Mouse (Mus musculus): ENCODE results near the gene Cltb. TPM values are rescaled to one million over a fixed set of nuclear protein-coding genes. Genes with fewer than 3 reads are reported as not detected.

Gene Cltb
- 57.0 and 62.0 TPM in 2 replicates for polyA plus RNA-seq (2012; rRNA removed; ENCODE audit: low replicate concordance)

GRCm38 (mm10) chr13:54610972-54611754 is at the start of gene Cltb:
Gene Cltb, minus strand, starts transcription at chr13:54611344.

GRCm38 (mm10) chr13:54621155-54621932 is 10.2 kb upstream of the Cltb start, which contains the start of gene Faf2:
Gene Faf2, plus strand, starts transcription at chr13:54621784.

DNA sequence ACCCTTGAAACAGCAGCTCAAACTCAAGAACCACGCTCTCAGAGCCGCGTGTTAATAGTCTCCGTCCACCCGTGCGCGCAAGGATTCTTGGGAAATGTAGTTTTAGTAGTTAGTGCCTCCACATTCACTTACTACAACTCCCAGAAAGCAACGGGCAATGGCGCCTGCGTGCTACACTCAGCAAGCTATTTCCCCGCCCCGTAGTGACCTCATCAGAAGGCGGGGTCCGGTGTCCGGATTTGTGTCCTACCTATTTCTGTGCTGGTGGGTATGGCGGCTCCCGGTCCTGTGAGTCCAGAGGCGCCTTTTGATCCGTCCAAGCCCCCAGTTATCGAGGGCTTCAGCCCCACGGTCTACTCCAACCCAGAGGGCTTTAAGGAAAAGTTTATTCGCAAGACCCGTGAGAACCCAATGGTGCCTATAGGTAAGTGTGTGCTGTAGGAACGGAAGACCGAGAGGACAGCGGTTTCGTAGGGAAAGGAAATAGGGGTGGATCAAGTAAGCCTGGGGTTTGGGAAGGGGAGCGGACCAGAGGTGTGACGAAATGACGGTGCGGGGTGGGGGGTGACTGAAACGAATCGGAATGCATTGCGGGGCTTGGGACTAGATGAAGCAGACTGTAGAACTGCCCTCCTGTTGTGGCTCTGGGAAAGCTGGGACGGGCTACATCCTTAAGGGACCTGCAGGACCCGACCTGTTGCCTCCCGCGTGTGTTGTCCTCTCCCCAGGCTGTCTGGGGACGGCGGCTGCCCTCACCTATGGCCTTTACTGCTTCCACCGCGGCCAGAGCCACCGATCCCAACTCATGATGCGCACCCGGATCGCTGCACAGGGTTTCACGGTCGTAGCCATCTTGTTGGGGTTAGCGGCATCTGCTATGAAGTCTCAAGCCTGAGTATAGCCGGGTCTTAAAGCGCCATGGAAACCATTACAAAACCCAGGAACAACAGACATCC is 20.9 kb downstream of the Cltb start, which contains the start of the genes Nop16 and Higd2a:
Gene Nop16 (minus strand): TSS at position 95 of the 956 bp plus-strand sequence.
Gene Higd2a (plus strand): TSS at position 212 of the 956 bp plus-strand sequence.

DNA sequence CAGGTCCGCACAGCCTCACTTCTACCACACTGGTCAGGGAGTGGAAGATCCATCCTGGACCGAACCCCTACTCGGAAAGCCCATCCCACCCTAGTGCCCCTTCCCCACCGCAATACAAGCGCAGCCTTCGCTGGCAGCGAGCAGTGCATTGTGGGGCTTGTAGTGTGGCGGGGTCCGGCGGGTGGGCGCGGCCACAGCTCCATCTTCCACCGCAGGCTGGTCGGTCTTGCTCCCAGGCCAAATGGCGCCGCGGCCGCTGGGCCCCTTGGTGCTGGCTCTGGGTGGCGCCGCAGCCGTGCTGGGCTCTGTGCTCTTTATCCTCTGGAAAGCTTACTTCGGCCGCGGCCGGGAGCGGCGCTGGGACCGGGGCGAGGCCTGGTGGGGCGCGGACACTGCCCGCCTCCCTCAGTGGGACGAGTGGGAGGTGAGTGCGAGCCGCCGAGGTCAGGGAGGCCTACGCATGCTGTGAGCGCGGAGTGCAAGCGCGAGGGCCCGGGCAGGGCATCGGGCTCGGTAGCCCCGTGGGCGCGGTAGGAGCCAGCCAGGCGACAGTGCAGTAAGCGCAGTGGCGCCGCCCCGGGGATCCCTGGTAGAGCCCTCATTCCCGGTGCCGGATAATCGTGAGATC is 36.2 kb downstream of the Cltb start, which contains the start of gene Arl10:
Gene Arl10 (plus strand): TSS at position 162 of the 628 bp plus-strand sequence.

DNA sequence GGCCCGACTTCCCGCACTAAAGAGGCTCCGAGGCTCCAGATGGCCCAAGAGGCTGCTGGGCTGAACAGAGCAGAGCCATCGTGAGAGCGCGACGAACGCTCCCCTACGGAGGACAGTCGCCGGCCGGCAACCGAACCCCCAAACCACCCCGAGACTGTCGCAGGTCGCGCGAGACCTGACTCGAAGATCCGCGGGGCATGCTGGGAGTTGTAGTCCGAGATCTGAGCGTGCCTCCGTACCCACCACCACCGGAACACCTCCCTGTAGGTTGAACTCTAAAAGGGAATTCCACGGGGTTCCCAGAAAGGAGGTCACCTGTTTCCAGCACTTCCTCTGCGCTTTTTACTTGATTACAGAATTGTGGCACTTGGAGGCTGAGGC is 46.0 kb downstream of the Cltb start, which contains the start of gene 4833439L19Rik:
Gene 4833439L19Rik (minus strand): TSS at position 235 of the 381 bp plus-strand sequence.

Other genes with a start within 250 kb of the Cltb start
- 4.0 and 6.4 TPM in 2 replicates for gene Cplx2, start 240.0 kb downstream of the Cltb start, polyA plus RNA-seq (2012; rRNA removed; ENCODE audit: low replicate concordance)
- 24.4 and 57.3 TPM in 2 replicates for gene Thoc3, start 142.5 kb downstream of the Cltb start, polyA plus RNA-seq (2012; rRNA removed; ENCODE audit: low replicate concordance)
- gene Simc1, start 107.6 kb downstream of the Cltb start, polyA plus RNA-seq (2012; rRNA removed; ENCODE audit: low replicate concordance) = 7.4 and 9.5 TPM in 2 replicates
- gene 4833439L19Rik, start 45.9 kb downstream of the Cltb start, polyA plus RNA-seq (2012; rRNA removed; ENCODE audit: low replicate concordance) = 98.9 and 187 TPM in 2 replicates
- gene Arl10, start 36.3 kb downstream of the Cltb start, polyA plus RNA-seq (2012; rRNA removed; ENCODE audit: low replicate concordance) = 25.5 and 31.3 TPM in 2 replicates
- gene Nop16, start 21.3 kb downstream of the Cltb start, polyA plus RNA-seq (2012; rRNA removed; ENCODE audit: low replicate concordance) = 4.5 and 8.5 TPM in 2 replicates
- 138 and 146 TPM in 2 replicates for gene Higd2a, start 21.1 kb downstream of the Cltb start, polyA plus RNA-seq (2012; rRNA removed; ENCODE audit: low replicate concordance)
- gene Faf2, start 10.4 kb upstream of the Cltb start, polyA plus RNA-seq (2012; rRNA removed; ENCODE audit: low replicate concordance) = 18.5 and 27.4 TPM in 2 replicates
- 229 and 423 TPM in 2 replicates for gene Rnf44, start 82.6 kb upstream of the Cltb start, polyA plus RNA-seq (2012; rRNA removed; ENCODE audit: low replicate concordance)
- 0.02 and 0.06 TPM in 2 replicates for gene Cdhr2, start 90.1 kb upstream of the Cltb start, polyA plus RNA-seq (2012; rRNA removed; ENCODE audit: low replicate concordance)
- 0.06 and 0.12 TPM in 2 replicates for gene Gprin1, start 138.5 kb upstream of the Cltb start, polyA plus RNA-seq (2012; rRNA removed; ENCODE audit: low replicate concordance)
- gene Sncb, start 155.3 kb upstream of the Cltb start, polyA plus RNA-seq (2012; rRNA removed; ENCODE audit: low replicate concordance) = not detected in 2 replicates
- gene Eif4e1b, start 172.7 kb upstream of the Cltb start, polyA plus RNA-seq (2012; rRNA removed; ENCODE audit: low replicate concordance) = not detected in 2 replicates
- gene Tspan17, start 178.0 kb upstream of the Cltb start, polyA plus RNA-seq (2012; rRNA removed; ENCODE audit: low replicate concordance) = 26.1 and 26.7 TPM in 2 replicates

Measured in mammary gland, adult 2 months (tissue).